Mouse (Mus musculus): ENCODE measurements around the gene Ddhd1. TPM values are rescaled to one million over a fixed set of nuclear protein-coding genes. Genes with fewer than 3 reads are reported as not detected.
"Not testable (repeated sequence)": the region's sequence is repeated elsewhere in the genome, so short reads cannot be mapped to it uniquely, and the experiment has no call there.

Gene Ddhd1
- total RNA-seq, 2 experiments from 2014 or later, result 4.5 to 5.3 TPM

DNA sequence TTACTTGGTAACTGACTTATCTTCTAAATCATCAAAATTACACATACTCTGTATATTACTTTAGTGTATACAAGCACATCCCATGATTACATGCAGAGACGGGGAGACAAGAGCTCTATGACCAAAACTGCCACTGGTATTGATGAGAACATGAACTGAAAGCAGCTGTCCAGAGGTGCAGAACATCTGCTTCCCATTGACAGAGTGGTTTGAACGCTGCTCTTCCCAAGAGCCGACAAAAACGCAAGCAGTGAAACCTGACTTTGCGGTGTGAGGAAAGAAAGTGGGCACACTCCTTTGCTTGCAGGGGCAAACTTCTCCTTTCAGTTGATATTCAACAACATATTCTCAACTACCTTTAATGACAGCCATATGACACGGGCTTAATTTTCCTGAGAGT is 64.7 kb downstream of the Ddhd1 start:
- intact Hi-C loops (cut with DNase I; ENCODE audit: low total_unique reads), result no loop called here
- no peak for DNase-seq

- no peak for DNase-seq
- intact Hi-C loops (cut with DNase I; ENCODE audit: low total_unique reads), result no loop called here
Observed at GRCm38 (mm10) chr14:45588403-45588802, 69.5 kb downstream of the Ddhd1 start.

DNA sequence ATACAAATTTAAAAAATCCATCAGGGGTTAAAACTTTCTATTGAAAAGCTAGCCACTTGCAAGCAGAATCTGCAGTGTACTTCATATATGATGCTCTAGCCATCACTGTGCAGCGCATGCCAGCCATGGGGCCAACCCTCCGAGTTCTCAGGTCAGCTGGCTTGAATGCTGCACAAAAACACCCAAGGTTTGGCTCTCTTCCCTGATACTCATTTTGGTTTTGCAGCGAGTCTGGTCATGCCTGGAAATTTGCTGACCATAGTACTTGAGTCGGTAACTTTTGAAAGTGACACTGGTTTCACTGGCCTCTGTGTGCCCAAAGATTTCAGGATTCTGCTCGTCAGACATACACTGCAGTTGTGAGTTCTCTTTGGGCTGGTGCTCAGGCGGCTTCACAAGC is 70.4 kb downstream of the Ddhd1 start:
- intact Hi-C loops (cut with DNase I; ENCODE audit: low total_unique reads), result no loop called here
- no peak for DNase-seq

DNA sequence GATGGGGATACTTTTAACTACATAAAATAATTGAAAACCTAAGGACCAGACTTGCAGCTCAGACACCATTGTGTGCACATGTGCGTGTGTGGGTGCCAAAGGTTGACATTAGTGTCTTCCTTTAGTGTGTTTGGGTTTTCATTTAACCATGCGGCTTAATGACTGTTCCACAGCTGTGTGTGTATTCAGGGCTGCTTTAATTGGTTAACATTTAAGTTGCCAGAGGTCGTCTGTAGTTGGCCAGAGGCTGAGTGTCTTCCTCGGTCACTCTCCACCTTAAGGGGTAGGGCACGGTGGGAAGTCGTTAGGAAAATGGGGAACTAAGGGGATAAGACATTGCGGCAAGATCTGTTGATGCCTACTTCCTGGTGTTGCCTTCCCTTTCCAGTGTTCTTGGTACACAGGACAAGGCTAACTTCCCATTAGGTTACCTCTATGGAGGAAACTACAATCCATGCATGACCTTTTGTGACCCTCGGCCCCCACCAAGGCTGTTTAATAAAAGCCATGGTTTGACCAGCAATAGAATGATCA is 74.4 kb downstream of the Ddhd1 start:
- no peak for DNase-seq
- intact Hi-C loops (cut with DNase I; ENCODE audit: low total_unique reads), result no loop called here

DNA sequence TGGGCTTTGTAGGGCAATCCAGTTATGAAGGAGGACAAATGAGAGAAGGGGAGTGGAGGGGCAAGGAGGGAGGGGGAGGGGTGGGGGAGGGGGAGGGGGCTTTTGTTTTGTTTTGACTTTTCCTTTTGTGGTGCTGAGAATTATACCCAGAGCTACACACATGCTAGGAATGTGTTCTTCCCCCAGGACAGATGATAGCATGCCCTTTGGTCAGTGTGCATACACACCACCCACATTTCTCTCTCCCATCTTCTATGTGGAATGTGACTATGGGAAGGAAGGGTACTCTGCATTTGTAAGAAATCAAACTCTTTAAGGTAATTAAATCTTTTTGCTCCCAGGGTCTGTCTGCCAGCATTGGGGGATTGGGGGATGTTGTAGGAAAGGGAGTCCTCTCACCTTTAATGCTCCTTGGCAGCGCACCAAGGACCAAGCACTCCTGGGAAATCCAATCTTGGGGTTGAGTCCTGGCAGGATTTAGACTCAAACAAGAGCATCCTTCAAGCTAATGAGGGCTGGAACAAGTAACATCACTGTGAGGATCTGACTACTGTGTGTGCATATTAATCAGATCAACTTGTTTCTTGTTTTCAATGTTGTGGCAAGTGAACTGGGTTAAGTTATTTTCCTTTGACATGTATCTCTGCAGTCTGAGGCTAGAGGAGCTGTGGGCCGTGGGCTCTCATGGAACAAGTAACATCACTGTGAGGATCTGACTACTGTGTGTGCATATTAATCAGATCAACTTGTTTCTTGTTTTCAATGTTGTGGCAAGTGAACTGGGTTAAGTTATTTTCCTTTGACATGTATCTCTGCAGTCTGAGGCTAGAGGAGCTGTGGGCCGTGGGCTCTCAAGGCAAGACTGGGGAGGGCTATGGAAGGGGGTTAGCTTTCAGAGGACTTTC is 76.8 kb downstream of the Ddhd1 start:
- intact Hi-C loops (cut with DNase I; ENCODE audit: low total_unique reads), result not testable (repeated sequence)

GRCm38 (mm10) chr14:45566066-45566937 is 91.6 kb downstream of the Ddhd1 start:
- intact Hi-C loops (cut with DNase I; ENCODE audit: low total_unique reads), result loop anchor here (10.0 kb wide), 1 partner anchor 128 kb away; no protein-coding TSS in a partner anchor
- peak; percentile 43 for DNase-seq

More for the DNA sequence above, 76.8 kb downstream of the Ddhd1 start:
- DNase-seq, result not testable (repeated sequence)

- intact Hi-C loops (cut with DNase I; ENCODE audit: low total_unique reads), result loop anchor here (10.0 kb wide), 1 partner anchor 129 kb away; no protein-coding TSS in a partner anchor
- DNase-seq, result peak; percentile 79
Observed at GRCm38 (mm10) chr14:45565216-45566065, 92.5 kb downstream of the Ddhd1 start.

DNA sequence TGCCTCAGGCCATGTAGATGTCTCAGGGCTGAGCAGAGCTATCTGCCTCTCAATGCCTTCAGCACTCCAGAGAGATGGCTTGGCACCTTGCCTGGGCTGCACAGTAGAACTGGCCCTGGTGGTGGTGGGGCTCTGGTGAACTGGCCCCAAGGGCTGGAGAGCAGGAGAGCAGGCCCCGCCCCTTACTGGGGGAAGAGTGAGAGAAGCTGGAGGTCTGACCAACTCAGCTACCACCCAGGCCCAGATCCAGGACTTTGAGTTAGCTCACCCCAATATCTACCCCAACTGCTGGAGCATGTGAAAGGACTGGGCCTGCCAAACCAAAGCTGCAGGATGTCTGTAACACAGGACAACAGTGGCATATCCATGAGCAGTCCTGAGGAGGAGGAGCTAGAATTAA is 94.4 kb downstream of the Ddhd1 start:
- peak; percentile 72 for DNase-seq
- intact Hi-C loops (cut with DNase I; ENCODE audit: low total_unique reads), result loop anchor here (10.0 kb wide), 1 partner anchor 131 kb away; no protein-coding TSS in a partner anchor

GRCm38 (mm10) chr14:45561681-45562080 is 96.3 kb downstream of the Ddhd1 start:
- DNase-seq, result peak; percentile 35
- intact Hi-C loops (cut with DNase I; ENCODE audit: low total_unique reads), result loop anchor here (10.0 kb wide), 1 partner anchor 133 kb away; no protein-coding TSS in a partner anchor

DNA sequence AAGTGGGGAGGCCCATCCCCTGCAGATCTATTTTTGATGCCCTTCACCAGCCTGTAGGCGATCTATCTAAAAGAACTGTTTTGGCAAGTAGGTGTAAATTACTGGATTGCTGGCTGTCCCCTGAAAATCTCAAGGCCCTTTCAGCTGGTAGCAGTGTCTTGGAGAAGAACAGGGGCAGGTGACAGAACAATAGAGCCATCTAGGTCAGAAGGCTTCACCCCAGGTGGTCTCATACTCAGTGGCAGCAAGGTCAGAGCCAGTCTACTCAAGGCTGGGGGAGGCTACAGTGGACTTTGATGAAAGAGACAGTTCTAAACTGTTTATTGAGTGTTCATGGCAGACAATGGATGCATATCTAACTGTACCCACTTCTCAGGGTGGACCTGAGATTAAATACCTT is 98.9 kb downstream of the Ddhd1 start:
- DNase-seq, result no peak
- intact Hi-C loops (cut with DNase I; ENCODE audit: low total_unique reads), result no loop called here

- intact Hi-C loops (cut with DNase I; ENCODE audit: low total_unique reads), result no loop called here
- no peak for DNase-seq
Observed at GRCm38 (mm10) chr14:45554336-45554735, 103.6 kb downstream of the Ddhd1 start.

DNA sequence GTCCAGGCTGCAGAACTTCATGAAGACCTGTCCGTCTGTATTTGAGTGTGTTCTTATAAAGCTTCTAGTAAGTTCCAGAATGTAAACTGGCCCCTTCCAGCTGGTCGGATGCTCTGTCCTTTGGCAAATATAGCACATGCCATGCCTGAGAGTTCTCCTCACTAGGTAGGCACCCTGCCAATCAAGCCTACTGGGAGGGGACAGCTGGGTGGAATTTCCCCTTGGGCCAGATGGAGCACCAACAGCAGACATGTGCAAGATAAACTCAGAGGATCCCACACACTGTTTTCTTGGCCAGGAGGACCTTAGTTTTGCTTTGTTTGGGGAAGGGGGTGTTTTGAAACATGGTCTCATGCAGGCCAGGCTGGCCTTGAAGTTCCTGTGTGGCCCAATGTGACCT is 104.1 kb downstream of the Ddhd1 start:
- intact Hi-C loops (cut with DNase I; ENCODE audit: low total_unique reads), result no loop called here
- peak; percentile 80 for DNase-seq

DNA sequence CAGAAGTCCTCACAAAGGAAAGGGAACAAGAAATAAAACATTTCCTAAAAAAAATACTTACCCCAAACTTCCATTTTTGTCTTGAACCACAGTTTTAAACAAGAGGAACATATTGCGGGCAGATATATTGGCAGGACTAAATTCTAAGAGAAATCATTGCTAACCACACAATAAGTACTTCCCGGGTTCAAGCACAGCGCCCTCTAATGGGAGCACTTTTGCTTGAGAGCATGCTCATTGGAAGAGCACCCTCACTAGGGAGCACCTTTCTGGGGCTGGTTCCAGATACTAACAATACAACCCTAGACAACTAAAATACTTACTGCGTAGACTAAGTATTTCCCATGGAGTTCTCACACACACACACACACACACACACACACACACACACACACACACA is 105.5 kb downstream of the Ddhd1 start:
- intact Hi-C loops (cut with DNase I; ENCODE audit: low total_unique reads), result no loop called here

GRCm38 (mm10) chr14:45551121-45551768 is 106.7 kb downstream of the Ddhd1 start:
- intact Hi-C loops (cut with DNase I; ENCODE audit: low total_unique reads), result no loop called here

More for the DNA sequence above, 105.5 kb downstream of the Ddhd1 start:
- no peak for DNase-seq

DNA sequence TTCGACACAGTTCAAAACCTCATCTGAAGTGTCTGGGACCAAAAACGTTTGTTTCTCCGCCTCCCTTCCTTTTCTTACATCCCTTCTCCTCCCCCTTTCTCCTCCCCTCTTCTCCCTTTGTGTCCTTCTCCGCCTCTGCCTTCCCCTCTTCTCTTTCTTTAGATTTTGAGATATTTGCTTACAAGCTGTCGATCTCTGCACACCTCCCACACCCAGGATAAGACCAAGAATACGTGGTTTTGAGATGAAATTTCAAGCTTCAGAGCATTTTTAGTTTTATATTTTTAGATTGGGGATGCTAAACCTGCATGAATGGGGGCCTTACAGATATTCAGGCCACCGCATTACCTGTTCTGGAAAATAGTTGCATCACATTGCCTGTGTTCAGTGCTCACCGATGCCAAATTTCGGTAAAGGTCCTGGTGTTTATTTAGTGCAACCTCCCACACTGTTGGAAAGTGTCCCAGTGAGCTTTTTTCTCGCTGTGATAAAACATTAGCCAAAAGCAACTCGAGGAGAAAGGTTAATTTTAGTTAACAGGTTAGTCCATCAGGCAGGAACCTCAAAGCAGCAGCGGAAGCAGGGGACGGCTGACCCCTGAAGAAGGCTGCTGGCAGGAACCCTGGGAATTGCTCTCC is 107.8 kb downstream of the Ddhd1 start:
- no peak for DNase-seq
- intact Hi-C loops (cut with DNase I; ENCODE audit: low total_unique reads), result no loop called here

More at GRCm38 (mm10) chr14:45551121-45551768, 106.7 kb downstream of the Ddhd1 start:
- DNase-seq, result no peak

GRCm38 (mm10) chr14:45548118-45548517 is 109.8 kb downstream of the Ddhd1 start:
- intact Hi-C loops (cut with DNase I; ENCODE audit: low total_unique reads), result no loop called here
- no peak for DNase-seq

- intact Hi-C loops (cut with DNase I; ENCODE audit: low total_unique reads), result loop anchor here (5.0 kb wide), 1 partner anchor 123 kb away; no protein-coding TSS in a partner anchor
- no peak for DNase-seq
Observed at GRCm38 (mm10) chr14:45544905-45545304, 113.0 kb downstream of the Ddhd1 start.

DNA sequence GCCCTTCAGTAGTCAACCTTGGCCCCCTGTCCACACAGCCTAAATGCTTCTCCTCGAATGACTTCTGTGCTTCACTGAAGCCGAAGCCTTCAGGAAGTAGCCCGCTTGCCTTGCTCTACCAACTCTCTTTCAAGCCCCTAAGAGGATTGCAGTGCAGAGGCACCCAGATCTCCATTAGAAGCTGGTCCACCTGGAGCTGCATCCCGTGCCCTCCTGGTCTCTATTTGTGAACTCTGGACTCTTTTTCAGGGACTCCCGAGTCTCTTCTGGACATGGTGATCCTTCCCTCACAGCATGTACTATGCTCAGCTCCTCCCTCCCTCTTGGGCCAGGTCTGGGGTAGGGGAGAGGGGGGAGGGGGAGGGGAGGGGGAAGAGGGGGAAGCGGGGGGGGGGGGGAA is 113.9 kb downstream of the Ddhd1 start:
- no peak for DNase-seq
- intact Hi-C loops (cut with DNase I; ENCODE audit: low total_unique reads), result loop anchor here (5.0 kb wide), 1 partner anchor 122 kb away; no protein-coding TSS in a partner anchor
